Mouse (Mus musculus) olfactory bulb, adult 2 months (tissue): ENCODE data around the gene Ptk6.

ENCODE experiments used
- CTCF ChIP-seq: fragments of 200-500 bp; IDR thresholded peaks from 2 replicates; pipeline ENCODE4 v1.5.1; 2012; ENCODE audit warnings: low read depth, mild to moderate bottlenecking, low read length, moderate library complexity; ENCODE audit not compliant: insufficient read depth
- POLR2A ChIP-seq: fragments of 200-500 bp; IDR thresholded peaks from 2 replicates; pipeline ENCODE4 v1.6.1; 2012; ENCODE audit warnings: mild to moderate bottlenecking, low read depth, low read length, moderate library complexity; ENCODE audit not compliant: insufficient read depth

GRCm38 (mm10) chr2:181147546-181148317 lies 54.9 kb downstream of the Ptk6 start:
- no peak for TF ChIP-seq CTCF
- no peak for TF ChIP-seq POLR2A
